Mouse (Mus musculus) adrenal gland, adult 8-10 months (tissue): ENCODE results near the gene Aff1. TPM values are rescaled to one million over a fixed set of nuclear protein-coding genes. Genes with fewer than 3 reads are reported as not detected.

Source experiments
- DNase-seq: peaks from one replicate; pipeline ENCODE4 v3.0.0; 2022
- total RNA-seq, 4 experiments: library from RNA; stranded (reverse); gene quantifications; 2 replicates each; pipeline ENCODE4 v1.2.4; 2022

Aff1 gene
- 10 to 100 TPM; 44.1 to 57.5 (median 51.0) TPM for total RNA-seq

- DNase-seq = peak; percentile 86
Measured at GRCm38 (mm10) chr5:103691624-103692530, at the start of gene Aff1. TSS of gene Aff1 (plus strand) at chr5:103692374.

GRCm38 (mm10) chr5:103644167-103644566, 48.0 kb upstream of the Aff1 start:
- no peak for DNase-seq

GRCm38 (mm10) chr5:103647320-103647719, 44.9 kb upstream of the Aff1 start:
- DNase-seq = no peak

- no peak for DNase-seq
Measured at GRCm38 (mm10) chr5:103654225-103654624, 37.9 kb upstream of the Aff1 start.

- DNase-seq = no peak
Measured at GRCm38 (mm10) chr5:103654780-103655179, 37.4 kb upstream of the Aff1 start.

GRCm38 (mm10) chr5:103655346-103656118, 36.6 kb upstream of the Aff1 start, which contains the start of gene 1700016H13Rik:
TSS of gene 1700016H13Rik (minus strand) at chr5:103656010.
- peak; percentile 62 for DNase-seq

- DNase-seq = no peak
Measured at GRCm38 (mm10) chr5:103658921-103659320, 33.3 kb upstream of the Aff1 start.

GRCm38 (mm10) chr5:103659571-103659970, 32.6 kb upstream of the Aff1 start:
- no peak for DNase-seq

- no peak for DNase-seq
Measured at GRCm38 (mm10) chr5:103664932-103665331, 27.2 kb upstream of the Aff1 start.

- no peak for DNase-seq
Measured at GRCm38 (mm10) chr5:103665876-103666275, 26.3 kb upstream of the Aff1 start.

GRCm38 (mm10) chr5:103671858-103672257, 20.3 kb upstream of the Aff1 start:
- no peak for DNase-seq

- peak; percentile 35 for DNase-seq
Measured at GRCm38 (mm10) chr5:103673611-103674010, 18.6 kb upstream of the Aff1 start.

- no peak for DNase-seq
Measured at GRCm38 (mm10) chr5:103674482-103674881, 17.7 kb upstream of the Aff1 start.

GRCm38 (mm10) chr5:103676289-103676881, 15.8 kb upstream of the Aff1 start:
- no peak for DNase-seq

GRCm38 (mm10) chr5:103677894-103678293, 14.3 kb upstream of the Aff1 start:
- no peak for DNase-seq

GRCm38 (mm10) chr5:103678974-103679373, 13.2 kb upstream of the Aff1 start:
- DNase-seq = no peak

- DNase-seq = peak; percentile 61
Measured at GRCm38 (mm10) chr5:103680381-103680780, 11.8 kb upstream of the Aff1 start.

GRCm38 (mm10) chr5:103681824-103682223, 10.3 kb upstream of the Aff1 start:
- no peak for DNase-seq

GRCm38 (mm10) chr5:103689645-103690044, 2.5 kb upstream of the Aff1 start:
- no peak for DNase-seq

GRCm38 (mm10) chr5:103690190-103690589, 2.0 kb upstream of the Aff1 start:
- peak; percentile 37 for DNase-seq

GRCm38 (mm10) chr5:103691171-103691570, 1.0 kb upstream of the Aff1 start:
- no peak for DNase-seq

- DNase-seq = no peak
Measured at GRCm38 (mm10) chr5:103692531-103693040, 412 bp downstream of the Aff1 start.
